Mouse (Mus musculus): ENCODE measurements around the gene 1700029H14Rik. TPM values are rescaled to one million over a fixed set of nuclear protein-coding genes. Genes with fewer than 3 reads are reported as not detected.

Gene 1700029H14Rik
- polyA plus RNA-seq, 1 experiment: not detected

- Histone ChIP-seq H3K4me1 (ENCODE audit: control insufficient read depth, insufficient read depth, low read length) (peaks cover 2% of the 10 kb centered on the region; the same call in 1 of the 2 replicates), H3K4me3 (ENCODE audit: insufficient read depth, low read depth, low read length) (no peak overlapping the region), H3K27ac (ENCODE audit: insufficient read depth, low read depth, low read length) (no peak overlapping the region)
- 55% methylated on average over 4 of the region's 4 CpGs for WGBS
- TF ChIP-seq CTCF (IDR thresholded peaks at IDR 0.05; ENCODE audit: insufficient read depth, low read depth, low read length) (no peak), POLR2A (IDR thresholded peaks at IDR 0.05; ENCODE audit: insufficient read depth, low read depth, low read length) (no peak)
Observed at GRCm38 (mm10) chr8:13506849-13507248, 55.4 kb downstream of the 1700029H14Rik start.

GRCm38 (mm10) chr8:13504894-13505674 lies 57.2 kb downstream of the 1700029H14Rik start:
- no peak for TF ChIP-seq POLR2A (IDR thresholded peaks at IDR 0.05; ENCODE audit: insufficient read depth, low read depth, low read length)
- TF ChIP-seq CTCF (IDR thresholded peaks at IDR 0.05; ENCODE audit: insufficient read depth, low read depth, low read length): no peak
- Histone ChIP-seq H3K4me1 (ENCODE audit: control insufficient read depth, insufficient read depth, low read length) (peaks cover 2% of the 10 kb centered on the region; the same call in 1 of the 2 replicates), H3K27ac (ENCODE audit: insufficient read depth, low read depth, low read length) (no peak overlapping the region), H3K4me3 (ENCODE audit: insufficient read depth, low read depth, low read length) (no peak overlapping the region)

- H3K4me3 ChIP-seq (ENCODE audit: insufficient read depth, low read depth, low read length): no peak overlapping the region
- WGBS: 75% methylated on average over 8 of the region's 8 CpGs
- H3K27ac ChIP-seq (ENCODE audit: insufficient read depth, low read depth, low read length): no peak overlapping the region
- H3K4me1 ChIP-seq (ENCODE audit: control insufficient read depth, insufficient read depth, low read length): peaks cover 2% of the 10 kb centered on the region; the same call in 1 of the 2 replicates
- TF ChIP-seq CTCF (IDR thresholded peaks at IDR 0.05; ENCODE audit: insufficient read depth, low read depth, low read length): no peak
- TF ChIP-seq POLR2A (IDR thresholded peaks at IDR 0.05; ENCODE audit: insufficient read depth, low read depth, low read length): no peak
Observed at GRCm38 (mm10) chr8:13503936-13504606, 58.2 kb downstream of the 1700029H14Rik start.

GRCm38 (mm10) chr8:13501221-13501620 lies 61.0 kb downstream of the 1700029H14Rik start:
- H3K4me1 ChIP-seq (ENCODE audit: control insufficient read depth, insufficient read depth, low read length): no peaks in the 10 kb centered on the region
- no peak for TF ChIP-seq CTCF (IDR thresholded peaks at IDR 0.05; ENCODE audit: insufficient read depth, low read depth, low read length)
- 68% methylated on average over 3 of the region's 3 CpGs for WGBS

More at GRCm38 (mm10) chr8:13501221-13501620, 61.0 kb downstream of the 1700029H14Rik start:
- H3K27ac ChIP-seq (ENCODE audit: insufficient read depth, low read depth, low read length): no peak overlapping the region
- H3K4me3 ChIP-seq (ENCODE audit: insufficient read depth, low read depth, low read length): no peak overlapping the region

Other genes starting within 250 kb of the 1700029H14Rik start
- gene Tfdp1, start 223.7 kb downstream of the 1700029H14Rik start, polyA plus RNA-seq (2012; ENCODE audit: insufficient read depth, insufficient read length, low replicate concordance, missing spikeins): not detected in 2 replicates
- gene Atp4b, start 165.6 kb downstream of the 1700029H14Rik start, polyA plus RNA-seq (2012; ENCODE audit: insufficient read depth, insufficient read length, low replicate concordance, missing spikeins): not detected in 2 replicates
- gene Grk1, start 157.4 kb downstream of the 1700029H14Rik start, polyA plus RNA-seq (2012; ENCODE audit: insufficient read depth, insufficient read length, low replicate concordance, missing spikeins): not detected in 2 replicates
- gene Tmem255b, start 127.3 kb downstream of the 1700029H14Rik start, polyA plus RNA-seq (2012; ENCODE audit: insufficient read depth, insufficient read length, low replicate concordance, missing spikeins): not detected in 2 replicates
- gene Gas6, start 68.0 kb downstream of the 1700029H14Rik start, polyA plus RNA-seq (2012; ENCODE audit: insufficient read depth, insufficient read length, low replicate concordance, missing spikeins): not detected in 2 replicates
- gene Rasa3, start 115.1 kb upstream of the 1700029H14Rik start, polyA plus RNA-seq (2012; ENCODE audit: insufficient read depth, insufficient read length, low replicate concordance, missing spikeins): not detected in 2 replicates
- gene Cfap97d2, start 143.4 kb upstream of the 1700029H14Rik start, polyA plus RNA-seq (2012; ENCODE audit: insufficient read depth, insufficient read length, low replicate concordance, missing spikeins): not detected in 2 replicates
- gene Cdc16, start 195.2 kb upstream of the 1700029H14Rik start, polyA plus RNA-seq (2012; ENCODE audit: insufficient read depth, insufficient read length, low replicate concordance, missing spikeins): 201 TPM in 1 of 2 replicates, not detected in the other
- gene Upf3a, start 223.2 kb upstream of the 1700029H14Rik start, polyA plus RNA-seq (2012; ENCODE audit: insufficient read depth, insufficient read length, low replicate concordance, missing spikeins): not detected in 2 replicates